Mouse (Mus musculus) kidney, postnatal 36 days (tissue): ENCODE measurements around the gene Zfp46.

Experiments used
- DNase-seq, 2 experiments: peaks; one replicate each; pipeline ENCODE4 v3.0.0; 2021 to 2022; ENCODE audit warnings: mixed read lengths in 2 of 2

Zfp46 gene

GRCm38 (mm10) chr4:136266716-136267343 lies 17.7 kb upstream of the Zfp46 start:
- DNase-seq: no peak

DNA sequence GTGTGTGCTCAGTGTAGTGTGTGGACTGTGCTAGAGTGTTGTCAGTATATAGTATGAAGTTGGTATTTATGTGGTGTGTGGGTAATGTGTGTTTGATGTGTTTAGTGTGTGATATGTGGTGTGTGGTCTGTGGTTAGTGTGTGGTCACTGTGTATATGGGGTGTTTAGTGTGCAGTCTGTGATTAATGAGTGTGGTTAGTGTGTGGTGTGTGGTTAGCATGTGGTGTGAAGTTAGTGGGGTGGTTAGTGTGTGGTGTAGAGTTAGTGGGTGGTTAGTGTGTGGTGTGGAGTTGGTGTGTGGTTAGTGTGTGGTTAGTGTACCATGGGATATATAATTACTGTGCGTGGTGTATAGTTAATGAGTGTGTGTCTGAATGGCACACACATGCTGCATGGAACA lies 15.6 kb upstream of the Zfp46 start:
- no peak for DNase-seq

GRCm38 (mm10) chr4:136270648-136271047 lies 13.8 kb upstream of the Zfp46 start:
- DNase-seq: peak; percentile 59 to 64

GRCm38 (mm10) chr4:136281097-136281496 lies 3.4 kb upstream of the Zfp46 start:
- no peak for DNase-seq

DNA sequence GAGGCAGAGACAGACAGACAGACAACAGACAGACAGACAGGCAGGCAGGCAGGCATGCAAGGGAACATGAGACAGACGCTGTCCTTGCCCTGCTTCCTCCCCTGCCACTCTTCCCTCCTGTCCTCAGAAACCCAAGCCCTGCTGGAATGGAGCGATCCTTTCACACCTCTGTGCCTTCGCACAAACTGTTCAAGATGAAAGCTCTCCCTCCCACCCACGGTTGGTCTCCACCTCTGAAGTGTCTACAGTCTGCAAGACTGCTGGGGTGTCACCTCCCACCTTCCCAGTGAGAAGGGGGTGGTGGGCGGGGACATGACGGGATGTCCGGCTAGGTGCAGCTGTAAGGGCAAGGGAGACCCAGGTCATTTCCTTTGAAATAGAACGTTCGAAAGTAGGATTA lies 2.9 kb upstream of the Zfp46 start:
- DNase-seq: no peak

DNA sequence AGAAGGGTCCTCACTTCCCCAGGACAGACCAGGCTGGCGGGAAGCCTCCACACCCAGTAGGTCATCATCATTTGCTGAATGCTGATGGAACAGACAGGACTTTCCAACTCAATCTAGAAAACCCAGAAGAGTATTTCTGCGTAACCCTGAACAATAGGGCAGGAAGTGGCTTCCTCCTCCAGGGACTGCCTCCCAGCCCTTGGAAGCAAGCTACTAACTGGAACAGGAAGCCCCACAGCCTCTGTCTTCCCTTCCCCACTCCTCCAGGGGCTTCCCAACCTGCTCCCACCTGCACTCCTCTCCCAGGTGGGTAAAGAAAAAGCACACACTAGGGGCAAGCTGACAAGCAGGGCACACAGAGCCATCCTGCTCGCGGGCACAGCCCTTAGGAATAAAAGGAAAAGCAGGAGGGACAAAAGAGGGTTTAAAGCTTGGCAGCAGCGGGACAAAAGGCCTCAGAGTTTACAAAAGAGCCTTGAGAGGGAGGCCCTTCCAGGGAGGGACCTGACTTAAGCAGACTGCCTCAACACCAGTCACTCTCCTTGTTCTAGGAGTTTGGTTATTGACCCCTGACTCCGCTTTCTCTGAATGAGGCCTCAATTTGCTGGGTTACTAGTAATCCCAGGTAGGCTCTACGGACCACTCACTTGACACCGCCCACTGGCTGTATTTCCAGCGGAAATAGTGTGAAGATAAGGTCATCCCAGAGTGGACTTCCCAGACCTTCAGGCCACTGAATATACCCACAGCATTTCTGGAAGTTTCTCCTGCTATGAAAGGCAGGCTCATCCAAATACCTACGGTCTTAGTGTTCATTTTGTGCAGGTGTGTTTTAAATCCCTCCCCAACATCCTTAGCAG lies 1.6 kb upstream of the Zfp46 start:
- peak; percentile 36 to 47 for DNase-seq

GRCm38 (mm10) chr4:136283783-136284182 lies 700 bp upstream of the Zfp46 start:
- no peak for DNase-seq

- no peak for DNase-seq
Measured at GRCm38 (mm10) chr4:136284891-136285290, 408 bp downstream of the Zfp46 start.

DNA sequence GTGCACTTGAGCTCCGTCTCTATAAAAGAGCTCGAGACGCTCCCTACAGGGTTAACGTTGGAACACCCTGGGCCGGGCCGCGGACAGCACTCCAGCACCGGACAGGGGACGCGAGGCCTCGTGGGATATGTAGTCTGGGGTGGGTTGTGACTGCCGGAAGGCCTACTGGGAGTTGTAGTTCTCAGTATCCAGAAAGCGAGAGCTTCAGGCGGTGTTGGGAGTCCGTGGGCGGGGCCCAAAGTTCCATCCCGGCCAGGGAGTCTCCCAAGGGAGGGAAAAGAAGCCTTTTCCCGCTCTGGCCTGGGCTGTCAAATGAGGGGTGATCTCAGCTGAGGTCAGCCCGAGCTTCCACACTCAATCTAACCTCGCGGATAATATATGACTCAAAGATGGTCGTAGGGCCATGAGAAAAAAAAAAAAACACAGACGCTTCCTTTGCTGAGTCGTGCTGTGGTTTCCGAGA lies 896 bp downstream of the Zfp46 start:
- DNase-seq: peak; percentile 96 to 99

- peak; percentile 98 to 99 for DNase-seq
Measured at GRCm38 (mm10) chr4:136285811-136286371, 1.4 kb downstream of the Zfp46 start.

- DNase-seq: no peak
Measured at GRCm38 (mm10) chr4:136289918-136290780, 5.7 kb downstream of the Zfp46 start.

DNA sequence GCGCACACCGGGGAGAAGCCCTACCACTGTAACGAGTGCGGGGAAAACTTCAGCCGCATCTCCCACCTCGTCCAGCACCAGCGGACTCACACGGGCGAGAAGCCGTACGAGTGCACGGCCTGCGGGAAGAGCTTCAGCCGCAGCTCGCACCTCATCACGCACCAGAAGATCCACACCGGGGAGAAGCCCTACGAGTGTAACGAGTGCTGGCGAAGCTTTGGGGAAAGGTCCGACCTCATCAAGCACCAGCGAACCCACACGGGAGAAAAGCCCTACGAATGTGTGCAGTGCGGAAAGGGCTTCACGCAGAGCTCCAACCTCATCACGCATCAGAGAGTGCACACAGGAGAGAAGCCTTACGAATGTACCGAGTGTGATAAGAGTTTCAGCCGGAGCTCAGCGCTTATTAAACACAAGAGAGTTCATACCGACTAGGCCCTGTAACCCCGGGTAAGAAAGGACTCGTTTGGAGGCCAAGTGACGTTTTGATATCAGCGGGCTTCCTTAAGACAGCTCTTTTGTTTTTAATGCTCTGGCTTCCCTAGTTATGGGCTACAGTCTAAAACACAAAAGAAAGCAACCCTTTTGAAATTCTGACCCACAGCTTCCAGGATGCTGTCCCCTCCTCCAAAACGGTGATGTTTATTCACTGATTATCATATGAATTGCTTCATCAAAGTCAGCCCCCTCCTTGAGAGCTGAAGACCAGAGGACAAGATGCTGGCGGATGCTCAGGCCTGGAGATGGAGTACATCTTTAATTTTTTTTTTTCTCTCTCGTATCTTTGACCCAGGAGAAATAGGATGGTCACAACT lies 6.5 kb downstream of the Zfp46 start:
- DNase-seq: no peak

GRCm38 (mm10) chr4:136291692-136292091 lies 7.2 kb downstream of the Zfp46 start:
- DNase-seq: no peak

- DNase-seq: peak; percentile 67 to 79
Measured at GRCm38 (mm10) chr4:136295941-136296340, 11.5 kb downstream of the Zfp46 start.

DNA sequence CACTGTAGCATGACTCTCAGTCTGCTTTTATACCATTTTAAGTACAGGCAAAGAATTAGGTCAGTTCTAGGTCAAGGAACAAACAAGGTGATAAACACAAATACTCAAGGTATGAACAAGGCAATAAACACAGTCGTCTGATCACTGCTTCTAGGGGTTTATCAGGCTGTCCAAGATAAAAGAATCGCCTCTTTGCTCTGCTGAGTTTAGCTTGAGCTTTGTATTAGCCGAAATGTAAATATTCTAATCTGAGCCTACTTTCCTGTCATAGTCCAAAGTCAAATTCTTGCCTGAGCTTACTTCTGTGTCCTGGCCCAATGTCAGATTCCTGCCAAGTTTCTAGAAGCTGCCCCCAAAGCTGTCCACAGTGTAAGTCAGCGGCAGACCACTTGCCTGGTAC lies 18.0 kb downstream of the Zfp46 start:
- DNase-seq: no peak

- DNase-seq: peak in 1 of 2 experiments; percentile 46
Measured at GRCm38 (mm10) chr4:136304181-136304580, 19.7 kb downstream of the Zfp46 start.

DNA sequence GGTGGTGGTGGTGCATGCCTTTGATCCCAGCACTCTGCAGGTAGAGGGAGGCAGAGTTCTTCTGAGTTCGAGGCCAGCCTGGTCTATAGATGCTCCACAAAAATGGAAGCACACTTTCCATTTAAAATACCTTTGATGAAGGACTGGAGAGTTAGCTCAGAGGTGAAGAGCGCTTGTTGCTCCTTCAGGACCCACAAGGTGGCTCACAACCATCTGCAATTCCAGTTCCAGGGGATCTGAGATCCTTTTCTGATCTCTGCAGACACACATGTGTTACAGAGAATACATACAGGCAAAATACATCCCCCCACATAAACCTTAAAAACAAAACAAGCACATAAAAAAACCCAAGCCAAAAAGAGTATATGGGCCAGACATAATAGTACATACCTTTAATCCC lies 23.9 kb downstream of the Zfp46 start:
- DNase-seq: no peak

- DNase-seq: peak; percentile 70 to 71
Measured at GRCm38 (mm10) chr4:136309780-136310179, 25.3 kb downstream of the Zfp46 start.

DNA sequence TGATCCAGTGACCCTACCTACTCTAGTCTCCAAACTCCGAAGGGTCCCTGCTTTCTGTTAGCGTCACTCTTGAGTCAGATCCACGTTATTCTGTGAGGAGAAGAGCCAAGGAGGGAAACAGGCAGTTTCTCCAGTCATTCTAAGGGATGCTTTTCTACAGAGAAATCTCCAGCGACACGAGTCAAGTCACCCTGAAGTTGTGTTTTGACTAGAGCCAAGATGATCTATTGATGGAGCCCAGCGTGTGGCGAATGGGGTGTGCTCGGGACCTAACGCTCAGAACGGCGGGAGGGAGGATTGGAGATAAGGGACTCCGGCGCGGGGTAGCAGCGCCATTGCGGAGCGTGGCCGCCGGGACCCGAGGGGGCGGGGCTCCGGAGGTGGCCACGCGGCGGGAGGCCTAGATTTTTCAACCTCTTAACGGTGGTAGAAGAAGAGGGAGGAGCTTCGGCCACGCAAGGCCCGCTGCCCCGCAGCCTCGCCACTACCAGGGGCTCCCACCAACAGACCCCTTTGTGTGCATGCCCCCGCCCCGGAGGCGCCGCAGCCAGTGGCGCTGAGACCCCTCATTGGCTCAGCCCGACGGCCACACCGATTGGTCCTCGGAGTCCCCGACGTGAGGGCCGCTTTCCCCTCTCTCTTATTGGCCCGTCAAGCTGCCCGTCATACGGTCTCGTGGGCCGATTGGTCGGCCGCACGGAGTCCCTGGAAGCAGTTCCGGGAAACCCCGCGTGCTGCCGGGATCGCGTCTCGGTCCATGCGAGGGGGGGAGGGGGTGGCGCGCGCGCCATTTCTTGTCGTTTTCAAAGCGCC lies 26.0 kb downstream of the Zfp46 start, which contains the start of gene Hnrnpr:
Hnrnpr (plus strand) TSS at position 714 of the 813 bp plus-strand sequence.
- DNase-seq: peak; percentile 99

DNA sequence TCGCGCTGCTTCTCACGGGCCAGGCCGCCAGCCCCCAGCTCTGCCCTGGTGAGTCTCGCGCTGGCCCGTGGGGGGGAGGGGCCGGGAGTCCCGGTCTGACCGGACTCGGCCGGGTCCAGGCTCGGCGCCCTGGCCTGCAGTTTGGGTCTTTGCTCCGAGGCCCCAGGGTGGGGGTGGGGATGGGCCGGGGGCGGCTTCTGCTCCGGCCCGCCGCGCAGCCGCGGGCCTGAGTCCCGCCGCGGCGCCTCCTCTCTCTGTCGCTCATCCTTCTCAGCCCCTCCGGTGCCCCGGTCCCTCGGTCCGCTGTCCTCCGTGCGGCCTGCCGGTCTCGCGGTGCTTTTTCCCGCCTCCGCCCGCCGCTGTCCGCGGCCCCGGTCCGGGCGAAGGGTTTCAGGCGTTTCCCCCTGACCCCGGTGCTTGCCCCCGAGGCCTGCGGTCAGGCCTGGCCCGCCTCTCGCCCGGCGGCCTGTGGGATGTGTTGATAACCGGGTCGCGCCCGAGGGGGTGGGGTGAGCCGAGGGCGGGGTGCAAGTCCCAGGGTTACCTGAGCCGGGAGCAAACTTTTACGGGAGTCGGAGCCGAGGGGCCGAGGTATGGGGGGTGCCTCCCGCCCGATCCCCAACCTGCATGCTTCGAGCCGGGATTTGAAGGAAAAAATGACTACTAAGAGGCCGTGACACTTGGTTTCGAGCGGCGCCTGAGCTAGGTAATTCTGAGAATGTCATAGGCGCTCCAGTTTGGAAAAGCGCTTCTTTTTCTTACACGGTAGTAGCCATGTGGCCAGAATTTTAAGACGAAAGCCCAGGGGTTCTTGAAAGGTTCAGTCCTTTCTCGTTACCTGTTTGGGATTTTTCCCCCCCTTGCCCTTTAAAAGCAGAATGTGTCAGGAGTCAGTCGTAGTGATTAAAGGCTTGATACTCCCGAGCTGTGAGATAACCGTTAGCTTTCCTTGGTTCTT lies 26.8 kb downstream of the Zfp46 start:
- peak; percentile 58 to 81 for DNase-seq
